25 mouse cellular contexts compared by ENCODE assay signal in the genomic region with DNA sequence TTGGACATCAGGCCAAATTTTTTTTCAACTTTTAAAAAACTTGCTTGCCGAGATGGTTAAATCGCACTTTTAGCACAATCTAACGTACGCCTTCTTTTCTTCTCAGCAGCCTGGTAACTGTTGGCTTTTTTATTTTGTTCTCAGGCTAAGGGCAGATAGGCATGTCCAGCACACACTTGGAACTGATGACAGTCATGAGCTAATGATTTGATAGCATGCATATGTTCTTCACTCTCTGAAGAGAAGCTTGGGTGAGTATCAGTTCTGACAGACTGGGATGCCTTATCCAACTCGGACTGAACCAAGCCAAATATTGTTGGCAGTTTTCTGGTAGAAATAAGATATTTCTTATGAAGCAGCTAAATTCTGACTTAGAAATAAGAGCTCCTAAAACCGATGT.
DNase-seq lines count a peak whose midpoint lies in the region; ATAC-seq and TF ChIP-seq lines count a peak whose summit lies in the region.
"Had no signal": no experiment of that assay in that cellular context is flagged by ENCODE, and none has a peak within 500 bp of the region (broad histone marks: within the 10 kb centered on the region; RNA-seq: fewer than 3 reads in every experiment).

No protein-coding gene starts in this region.

- ATAC-seq in lung, embryonic 14.5 days (ENCODE audit: insufficient read depth), result peak; percentile 91
- ATAC-seq in heart, embryonic 15.5 days (replicated peaks; ENCODE audit: insufficient number of reproducible peaks, insufficient read depth, low FRiP score, low read depth), result peak; percentile 93
- no peak for ATAC-seq in intestine, embryonic 16.5 days
- ATAC-seq: activated CD4-positive, CD25-positive, alpha-beta regulatory T cell, adult 4 months; forebrain, embryonic 15.5 days had no signal

- no peaks in the 10 kb centered on the region for H3K4me1 ChIP-seq in lung, embryonic 14.5 days (ENCODE audit: insufficient read depth)
- H3K4me1 ChIP-seq in heart, embryonic 15.5 days (replicated peaks), result peaks cover 20% of the 10 kb centered on the region
- no peaks in the 10 kb centered on the region for H3K4me1 ChIP-seq in intestine, embryonic 16.5 days (ENCODE audit: control insufficient read depth, insufficient read depth, low read length)
- H3K4me1 ChIP-seq: forebrain, embryonic 15.5 days; hindbrain, embryonic 10.5 days; megakaryocyte, embryonic 14.5 days; stomach, embryonic 15.5 days had no signal

- peak overlapping the region; percentile 58; the same call in 1 of the 2 replicates for H3K27ac ChIP-seq in lung, embryonic 14.5 days (ENCODE audit: low read depth)
- H3K27ac ChIP-seq in heart, embryonic 15.5 days, result peak overlapping the region; percentile 74
- H3K27ac ChIP-seq in intestine, embryonic 16.5 days (ENCODE audit: low read length), result no peak overlapping the region
- H3K27ac ChIP-seq: forebrain, embryonic 15.5 days; hindbrain, embryonic 10.5 days; left cerebral cortex, adult 2 months; stomach, embryonic 15.5 days had no signal

- DNase-seq in lung, embryonic 14.5 days, result peak; percentile 84
- DNase-seq in lung, postnatal 25 days (ENCODE audit: low spot score), result no peak
- DNase-seq in heart, adult 8-10 months (ENCODE audit: low spot score), result peak; percentile 80
- peak; percentile 66 for DNase-seq in heart, postnatal 4 days
- DNase-seq in adrenal gland, postnatal 14 days, result no peak
- DNase-seq in urinary bladder, adult 2 months (ENCODE audit: low spot score), result no peak
- DNase-seq: adrenal gland, postnatal 10 days; cerebellum, adult 11 months; cerebellum, postnatal 10 days; gastrocnemius, postnatal 14 days; kidney, adult 9 months; kidney, postnatal 4 days; layer of hippocampus, adult 9-11 months; left cerebral cortex, postnatal 4 days; liver; midbrain, embryonic 14.5 days; thymus, adult 2 months had no signal

- H3K4me3 ChIP-seq in lung, embryonic 14.5 days (ENCODE audit: low read depth, low read length), result no peak overlapping the region
- H3K4me3 ChIP-seq in heart, embryonic 15.5 days, result no peak overlapping the region
- no peak overlapping the region for H3K4me3 ChIP-seq in intestine, embryonic 16.5 days (ENCODE audit: low read length)
- H3K4me3 ChIP-seq: forebrain, embryonic 15.5 days; hindbrain, embryonic 10.5 days; left cerebral cortex, adult 2 months; megakaryocyte, embryonic 14.5 days; stomach, embryonic 15.5 days had no signal

- H3K4me2 ChIP-seq in lung, embryonic 14.5 days, result no peak overlapping the region
- peak overlapping the region; percentile 29; the same call in 1 of the 2 replicates for H3K4me2 ChIP-seq in heart, embryonic 15.5 days
- H3K4me2 ChIP-seq in intestine, embryonic 16.5 days (ENCODE audit: low read depth, low read length), result no peak overlapping the region
- H3K4me2 ChIP-seq: forebrain, embryonic 15.5 days; stomach, embryonic 15.5 days had no signal

- WGBS in lung, embryonic 14.5 days, result 38% methylated on average over 6 of the region's 6 CpGs
- WGBS in heart, embryonic 15.5 days, result 28% methylated on average over 6 of the region's 6 CpGs
- WGBS in intestine, embryonic 16.5 days, result 84% methylated on average over 6 of the region's 6 CpGs

- no peak overlapping the region for H3K9ac ChIP-seq in lung, embryonic 14.5 days
- no peak overlapping the region for H3K9ac ChIP-seq in heart, embryonic 15.5 days
- H3K9ac ChIP-seq in intestine, embryonic 16.5 days (ENCODE audit: low read depth, low read length), result no peak overlapping the region
- H3K9ac ChIP-seq: forebrain, embryonic 15.5 days; stomach, embryonic 15.5 days had no signal

- H3K9me3 ChIP-seq in lung, embryonic 14.5 days (ENCODE audit: low read depth, low read length), result no peaks in the 10 kb centered on the region
- H3K9me3 ChIP-seq in heart, embryonic 15.5 days (replicated peaks), result no peaks in the 10 kb centered on the region
- no peaks in the 10 kb centered on the region for H3K9me3 ChIP-seq in intestine, embryonic 16.5 days (ENCODE audit: control insufficient read depth, low read length)
- H3K9me3 ChIP-seq: forebrain, embryonic 15.5 days; hindbrain, embryonic 10.5 days; stomach, embryonic 15.5 days had no signal

- no peaks in the 10 kb centered on the region for H3K36me3 ChIP-seq in lung, embryonic 14.5 days (ENCODE audit: insufficient read depth)
- H3K36me3 ChIP-seq in heart, embryonic 15.5 days, result no peaks in the 10 kb centered on the region
- no peaks in the 10 kb centered on the region for H3K36me3 ChIP-seq in intestine, embryonic 16.5 days (ENCODE audit: control insufficient read depth, insufficient read depth, low read length)
- H3K36me3 ChIP-seq: forebrain, embryonic 15.5 days; hindbrain, embryonic 10.5 days; stomach, embryonic 15.5 days had no signal

- TF ChIP-seq CTCF in lung, embryonic 14.5 days (IDR thresholded peaks at IDR 0.05; ENCODE audit: low read depth), result no peak

- no peaks in the 10 kb centered on the region for H3K27me3 ChIP-seq in lung, embryonic 14.5 days (ENCODE audit: insufficient read depth, low read length)
- H3K27me3 ChIP-seq in heart, embryonic 15.5 days, result no peaks in the 10 kb centered on the region
- H3K27me3 ChIP-seq in intestine, embryonic 16.5 days (replicated peaks; ENCODE audit: control insufficient read depth, insufficient read depth, low read length), result no peaks in the 10 kb centered on the region
- H3K27me3 ChIP-seq: forebrain, embryonic 15.5 days; megakaryocyte, embryonic 14.5 days; stomach, embryonic 15.5 days had no signal

Comparison
In these comparisons a context has a peak if more than half of its experiments do, and no peak if none do; other contexts are left out.
1. DNase-seq: peak in lung, embryonic 14.5 days (single experiment), heart, adult 8-10 months (single experiment) and heart, postnatal 4 days (single experiment); none in lung, postnatal 25 days (single experiment), adrenal gland, postnatal 14 days (single experiment) and urinary bladder, adult 2 months (single experiment).